Mouse (Mus musculus) heart, adult 9 months (tissue): ENCODE measurements around the gene Sorl1.
A peak's percentile ranks its signal among the peaks of the same experiment; 100 is the strongest.

Experiments used
- DNase-seq, 2 experiments: peaks; one replicate each; pipeline ENCODE4 v3.0.0; 2022; ENCODE audit warnings: low spot score in 2 of 2

Gene Sorl1

GRCm38 (mm10) chr9:42122441-42122840 lies 1.7 kb downstream of the Sorl1 start:
- no peak for DNase-seq

GRCm38 (mm10) chr9:42121631-42122354 lies 2.3 kb downstream of the Sorl1 start:
- no peak for DNase-seq

GRCm38 (mm10) chr9:42116418-42117056 lies 7.6 kb downstream of the Sorl1 start:
- DNase-seq: no peak

- no peak for DNase-seq
These were observed 9.0 kb downstream of the Sorl1 start for GRCm38 (mm10) chr9:42115078-42115477.

- no peak for DNase-seq
These were observed 10.8 kb downstream of the Sorl1 start for GRCm38 (mm10) chr9:42113316-42113715.

GRCm38 (mm10) chr9:42112691-42113090 lies 11.4 kb downstream of the Sorl1 start:
- no peak for DNase-seq

- no peak for DNase-seq
These were observed 12.8 kb downstream of the Sorl1 start for GRCm38 (mm10) chr9:42111256-42111655.

- peak; percentile 28 to 34 for DNase-seq
These were observed 14.2 kb downstream of the Sorl1 start for GRCm38 (mm10) chr9:42109837-42110451.

GRCm38 (mm10) chr9:42109131-42109530 lies 15.0 kb downstream of the Sorl1 start:
- DNase-seq: no peak

GRCm38 (mm10) chr9:42108369-42108951 lies 15.6 kb downstream of the Sorl1 start:
- DNase-seq: no peak

GRCm38 (mm10) chr9:42107062-42107461 lies 17.0 kb downstream of the Sorl1 start:
- no peak for DNase-seq

GRCm38 (mm10) chr9:42106305-42106704 lies 17.8 kb downstream of the Sorl1 start:
- no peak for DNase-seq

GRCm38 (mm10) chr9:42103546-42103945 lies 20.6 kb downstream of the Sorl1 start:
- DNase-seq: peak in 1 of 2 experiments; percentile 30

- no peak for DNase-seq
These were observed 22.1 kb downstream of the Sorl1 start for GRCm38 (mm10) chr9:42102013-42102412.

GRCm38 (mm10) chr9:42101266-42101665 lies 22.8 kb downstream of the Sorl1 start:
- DNase-seq: no peak

GRCm38 (mm10) chr9:42100618-42101210 lies 23.4 kb downstream of the Sorl1 start:
- DNase-seq: no peak

- DNase-seq: no peak
These were observed 25.5 kb downstream of the Sorl1 start for GRCm38 (mm10) chr9:42098474-42099121.

- DNase-seq: no peak
These were observed 26.2 kb downstream of the Sorl1 start for GRCm38 (mm10) chr9:42097731-42098473.

- DNase-seq: no peak
These were observed 26.9 kb downstream of the Sorl1 start for GRCm38 (mm10) chr9:42097006-42097730.

GRCm38 (mm10) chr9:42094752-42095151 lies 29.3 kb downstream of the Sorl1 start:
- DNase-seq: peak in 1 of 2 experiments; percentile 28
